Mouse (Mus musculus) CH12.LX (cell line): Measurements from ENCODE around the gene Prpf40b. TPM values are rescaled to one million over a fixed set of nuclear protein-coding genes. Genes with fewer than 3 reads are reported as not detected.
A peak's percentile ranks its signal among the peaks of the same experiment; 100 is the strongest.

Experiments
- DNase-seq: peaks from one replicate; pipeline ENCODE4 v3.0.0-alpha.2; 2013; ENCODE audit errors: extremely low read depth
- H3K27ac ChIP-seq: 2 replicates; pipeline ENCODE4 v1.5.1; 2012; ENCODE audit warnings: low read depth, mild to moderate bottlenecking, control low read depth, moderate library complexity; ENCODE audit not compliant: insufficient read depth
- H3K27me3 ChIP-seq: replicated peaks from 2 replicates; pipeline ENCODE3; 2012; ENCODE audit warnings: inconsistent platforms
- H3K36me3 ChIP-seq, 2 experiments: replicated peaks in 1 of 2; 2 replicates each; pipeline versions ENCODE3 to v1.6.1; 2012; ENCODE audit warnings: inconsistent platforms in 1 of 2, low read length in 1 of 2, mild to moderate bottlenecking in 1 of 2, mixed read lengths in 1 of 2, moderate library complexity in 1 of 2; ENCODE audit not compliant: control insufficient read depth in 1 of 2, insufficient read depth in 1 of 2
- H3K4me1 ChIP-seq, 2 experiments: 2 replicates each; pipeline ENCODE4 v1.6.1; 2012; ENCODE audit warnings: inconsistent platforms in 1 of 2, moderate library complexity in 1 of 2; ENCODE audit not compliant: insufficient read depth in 2 of 2, control insufficient read depth in 1 of 2
- H3K4me2 ChIP-seq: 2 replicates; pipeline ENCODE4 v1.6.1; 2012; ENCODE audit warnings: low read depth, mild to moderate bottlenecking, control low read depth; ENCODE audit not compliant: poor library complexity, insufficient read depth, severe bottlenecking
- H3K4me3 ChIP-seq, 3 experiments: fragments of 150-350 bp in 1 of 3; sonication (generic) in 1 of 3; replicated peaks in 1 of 3; 2 replicates each; pipeline versions ENCODE3 to v1.5.1; 2011 to 2012; ENCODE audit warnings: low read depth in 2 of 3, low read length in 2 of 3, mild to moderate bottlenecking in 2 of 3, moderate library complexity in 2 of 3, control low read depth in 1 of 3, improper control_type of control experiment in 1 of 3, inconsistent platforms in 1 of 3, mixed read lengths in 1 of 3; ENCODE audit not compliant: poor library complexity in 1 of 3
- H3K79me2 ChIP-seq: replicated peaks from 2 replicates; pipeline ENCODE4 v1.6.1; 2012; ENCODE audit warnings: mild to moderate bottlenecking, moderate library complexity; ENCODE audit not compliant: control insufficient read depth, poor library complexity, insufficient read depth, severe bottlenecking; ENCODE audit errors: extremely low read depth
- H3K9ac ChIP-seq: 2 replicates; pipeline ENCODE4 v1.6.1; 2012; ENCODE audit warnings: low read depth, mild to moderate bottlenecking, control low read depth, moderate library complexity; ENCODE audit not compliant: insufficient read depth
- H3K9me3 ChIP-seq: replicated peaks from 2 replicates; pipeline ENCODE3; 2012; ENCODE audit warnings: low read length, inconsistent platforms, mixed read lengths
- CTCF ChIP-seq, 2 experiments: IDR thresholded peaks in 1 of 2; conservative IDR thresholded peaks in 1 of 2; 2 replicates each; pipeline ENCODE4 v1.5.1; 2011 to 2012; ENCODE audit warnings: low read depth in 2 of 2, low read length in 2 of 2, improper control_type of control experiment in 1 of 2, inconsistent platforms in 1 of 2, mild to moderate bottlenecking in 1 of 2, moderate library complexity in 1 of 2
- ELF1 ChIP-seq: IDR thresholded peaks from 2 replicates; pipeline ENCODE4 v1.6.1; 2014; ENCODE audit warnings: low read depth, mild to moderate bottlenecking, inconsistent platforms, low read length, improper control_type of control experiment
- GABPA ChIP-seq: IDR thresholded peaks from 2 replicates; pipeline ENCODE4 v1.6.1; 2012; ENCODE audit warnings: low read depth, low read length, improper control_type of control experiment, inconsistent platforms; ENCODE audit not compliant: insufficient replicate concordance
- HCFC1 ChIP-seq: IDR thresholded peaks from 2 replicates; pipeline ENCODE4 v1.6.1; 2012; ENCODE audit warnings: low read depth, mild to moderate bottlenecking, inconsistent platforms, low read length, improper control_type of control experiment
- JUND ChIP-seq: conservative IDR thresholded peaks from 2 replicates; pipeline ENCODE4 v1.6.1; 2011; ENCODE audit warnings: low read depth, low read length, improper control_type of control experiment
- KAT2A ChIP-seq: IDR thresholded peaks from 2 replicates; pipeline ENCODE4 v1.6.1; 2012; ENCODE audit warnings: low read length, improper control_type of control experiment, inconsistent platforms; ENCODE audit not compliant: insufficient replicate concordance
- MAFK ChIP-seq: IDR thresholded peaks from 2 replicates; pipeline ENCODE4 v1.6.1; 2011; ENCODE audit warnings: low read length, improper control_type of control experiment; ENCODE audit not compliant: insufficient replicate concordance
- MAZ ChIP-seq: IDR thresholded peaks from 2 replicates; pipeline ENCODE4 v1.6.1; 2012; ENCODE audit warnings: low read depth, mild to moderate bottlenecking, inconsistent platforms, low read length, improper control_type of control experiment, moderate library complexity
- MEF2A ChIP-seq: IDR thresholded peaks from 2 replicates; pipeline ENCODE4 v1.6.1; 2014; ENCODE audit warnings: low read depth, mild to moderate bottlenecking, inconsistent platforms, low read length, improper control_type of control experiment, borderline replicate concordance
- NRF1 ChIP-seq: IDR thresholded peaks from 2 replicates; pipeline ENCODE4 v1.6.1; 2014; ENCODE audit warnings: low read depth, mild to moderate bottlenecking, inconsistent platforms, low read length, improper control_type of control experiment, moderate library complexity
- PAX5 ChIP-seq: IDR thresholded peaks from 2 replicates; pipeline ENCODE4 v1.6.1; 2012; ENCODE audit warnings: low read length, inconsistent platforms, mixed read lengths
- POLR2A ChIP-seq: IDR thresholded peaks from 2 replicates; pipeline ENCODE4 v1.6.1; 2011; ENCODE audit warnings: low read depth, mild to moderate bottlenecking, improper control_type of control experiment, low read length
- POLR2AphosphoS2 ChIP-seq: IDR thresholded peaks from 2 replicates; pipeline ENCODE4 v1.6.1; 2011; ENCODE audit warnings: low read depth, low read length, improper control_type of control experiment
- SMC3 ChIP-seq: IDR thresholded peaks from 2 replicates; pipeline ENCODE4 v1.6.1; 2011; ENCODE audit warnings: low read depth, low read length, improper control_type of control experiment
- TCF12 ChIP-seq: IDR thresholded peaks from 2 replicates; pipeline ENCODE4 v1.6.1; 2014; ENCODE audit warnings: low read depth, mild to moderate bottlenecking, inconsistent platforms, low read length, improper control_type of control experiment
- ZC3H11A ChIP-seq: IDR thresholded peaks from 2 replicates; pipeline ENCODE4 v1.6.1; 2012; ENCODE audit warnings: low read depth, mild to moderate bottlenecking, inconsistent platforms, low read length, improper control_type of control experiment
- ZNF384 ChIP-seq: IDR thresholded peaks from 2 replicates; pipeline ENCODE4 v1.6.1; 2012; ENCODE audit warnings: low read depth, low read length, improper control_type of control experiment, inconsistent platforms
- dilution Hi-C: fragments of 300-500 bp; cut with MboI; formaldehyde crosslinking; loops from 2 replicates; pipeline ENCODE4 v1.14.3; 2020; ENCODE audit warnings: low sequenced_read_pairs; ENCODE audit not compliant: extremely low pct_unique_long_range_greater_than_20kb, extremely low pct_ligation_motif_present
- in situ Hi-C: fragments of 300-500 bp; cut with MboI; formaldehyde crosslinking; loops from 3 replicates; pipeline ENCODE4 v1.14.3; 2019; ENCODE audit warnings: low sequenced_read_pairs, low pct_ligation_motif_present, low pct_unique_long_range_greater_than_20kb, mixed read lengths
- polyA plus RNA-seq: library from polyadenylated mRNA; unstranded; fragments of >175 nt; gene quantifications from 2 replicates; pipeline ENCODE4 v1.2.1, GENCODE M21; 2012; ENCODE audit warnings: low read depth; ENCODE audit not compliant: insufficient read length
- total RNA-seq, 2 experiments: library from RNA; depleted of rRNA; stranded (reverse); fragments of 300-350 nt in 1 of 2; fragments of >200 nt in 1 of 2; gene quantifications; 2 replicates each; pipeline ENCODE4 v1.2.3; 2012 to 2014

Prpf40b gene
- total and polyA plus RNA-seq, 3 experiments = 11.7 to 31.8 (median 27.9) TPM

DNA sequence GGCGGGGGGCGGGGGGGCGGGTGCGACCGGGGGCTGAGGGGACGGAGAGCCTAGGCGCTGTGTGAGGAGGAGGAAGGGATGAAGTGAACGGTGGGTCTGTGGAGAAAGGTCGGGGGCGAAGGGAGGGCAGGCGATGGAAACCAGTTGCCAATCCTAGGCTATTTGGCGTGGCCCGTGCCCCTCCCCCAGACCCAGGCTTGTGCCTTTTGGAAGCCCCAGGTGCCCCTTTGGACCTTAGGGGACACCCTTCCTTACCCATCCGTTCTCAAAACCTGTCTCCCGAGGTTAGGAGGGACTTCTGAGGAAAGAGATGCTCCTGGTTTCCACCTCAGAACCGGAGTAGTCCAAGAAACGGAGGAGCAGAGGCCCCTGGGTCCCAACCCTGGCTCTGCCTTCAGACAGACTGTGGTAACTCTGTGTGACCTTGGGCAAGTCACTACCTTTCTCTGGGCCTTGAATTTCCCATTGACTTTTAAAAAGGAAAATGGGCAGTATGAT, 646 bp downstream of the Prpf40b start, which contains the start of gene Fam186b:
Gene Fam186b, minus strand, starts transcription at position 405 of the 498 bp plus-strand sequence.
- dilution Hi-C loops = no loop called here
- Histone ChIP-seq H3K36me3 (peaks cover 0 to 5% of the 10 kb centered on the region in 2 experiments), H3K4me1 (peaks cover 3 to 20% of the 10 kb centered on the region in 2 experiments; a peak in 3 of 4 replicates), H3K4me2 (peak within 1 kb of the TSS; percentile 98), H3K9ac (peak within 1 kb of the TSS; percentile 64), H3K4me3 (peak within 1 kb of the TSS; percentile 48 to 68 (median 58)), H3K79me2 (no peaks in the 10 kb centered on the region), H3K9me3 (no peaks in the 10 kb centered on the region), H3K27me3 (peaks cover 31% of the 10 kb centered on the region), H3K27ac (no peak within 1 kb of the TSS)
- peak; percentile 35 for DNase-seq
- in situ Hi-C loops = no loop called here
- TF ChIP-seq PAX5 = no peak
- TF ChIP-seq MEF2A = no peak
- no peak for TF ChIP-seq JUND
- no peak for TF ChIP-seq SMC3

DNA sequence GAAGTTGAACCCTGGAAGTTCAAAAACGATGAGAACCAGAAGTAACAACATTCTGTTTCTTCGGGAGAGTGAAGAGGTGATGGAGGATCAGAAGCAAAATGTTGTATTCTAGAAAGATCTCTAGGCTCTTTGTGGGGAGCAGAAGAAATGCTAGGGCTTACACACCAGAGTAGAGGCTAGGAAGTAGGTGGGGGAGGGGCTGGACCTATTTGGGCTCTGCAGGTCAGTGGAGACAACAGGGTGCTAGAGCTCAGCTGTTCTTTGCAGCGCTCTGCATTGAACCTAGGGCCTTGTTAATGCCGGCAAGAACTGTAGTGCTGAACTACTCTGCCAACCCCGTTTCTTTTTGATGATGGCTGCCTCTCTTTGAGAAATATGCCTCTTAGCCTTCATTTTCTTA, 1.3 kb downstream of the Prpf40b start:
- no peaks in the 10 kb centered on the region for H3K9me3 ChIP-seq
- peaks cover 3 to 20% of the 10 kb centered on the region in 2 experiments; a peak in 3 of 4 replicates for H3K4me1 ChIP-seq
- no peak overlapping the region for H3K27ac ChIP-seq
- in situ Hi-C loops = no loop called here
- no peak overlapping the region for H3K4me2 ChIP-seq
- H3K27me3 ChIP-seq = peaks cover 28% of the 10 kb centered on the region
- TF ChIP-seq ZC3H11A (no peak), ZNF384 (no peak), SMC3 (no peak), HCFC1 (no peak)
- H3K79me2 ChIP-seq = no peaks in the 10 kb centered on the region; the same call in 1 of the 2 replicates
- peak; percentile 29 for DNase-seq
- H3K4me3 ChIP-seq = no peak overlapping the region
- no peak overlapping the region for H3K9ac ChIP-seq
- dilution Hi-C loops = no loop called here
- H3K36me3 ChIP-seq = peaks cover 0 to 5% of the 10 kb centered on the region in 2 experiments

DNA sequence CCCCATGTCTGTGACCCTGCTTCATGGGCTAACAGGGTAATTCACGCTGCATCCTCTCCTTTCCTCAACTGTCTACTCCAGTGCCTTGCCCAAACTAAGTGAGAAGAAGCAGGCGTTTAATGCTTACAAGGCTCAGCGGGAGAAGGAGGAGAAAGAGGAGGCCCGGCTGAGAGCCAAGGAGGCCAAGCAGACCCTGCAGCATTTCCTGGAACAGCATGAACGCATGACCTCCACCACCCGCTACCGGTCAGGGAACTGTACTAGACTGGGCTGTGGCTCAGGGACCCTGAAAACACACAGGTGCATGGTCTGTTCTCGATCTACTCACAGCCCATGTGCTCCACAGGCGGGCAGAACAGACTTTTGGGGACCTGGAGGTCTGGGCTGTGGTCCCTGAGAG, 12.6 kb downstream of the Prpf40b start:
- in situ Hi-C loops = no loop called here
- dilution Hi-C loops = no loop called here
- H3K36me3 ChIP-seq = peaks cover 54 to 90% of the 10 kb centered on the region in 2 experiments

More for the DNA sequence above, 12.6 kb downstream of the Prpf40b start:
- no peaks in the 10 kb centered on the region for H3K27me3 ChIP-seq
- no peaks in the 10 kb centered on the region for H3K9me3 ChIP-seq
- H3K9ac ChIP-seq = no peak overlapping the region
- H3K4me2 ChIP-seq = no peak overlapping the region
- no peak overlapping the region for H3K4me3 ChIP-seq
- peaks cover 0 to 12% of the 10 kb centered on the region in 2 experiments; a peak in 2 of 4 replicates for H3K4me1 ChIP-seq
- no peak for TF ChIP-seq TCF12
- TF ChIP-seq SMC3 = no peak
- no peak for TF ChIP-seq MAZ
- TF ChIP-seq HCFC1 = no peak
- no peak for TF ChIP-seq NRF1
- no peak for TF ChIP-seq POLR2AphosphoS2
- TF ChIP-seq POLR2A = no peak
- TF ChIP-seq MAFK = no peak
- no peak for TF ChIP-seq KAT2A
- TF ChIP-seq ELF1 = no peak
- TF ChIP-seq MEF2A = no peak
- no peak for TF ChIP-seq CTCF (conservative IDR thresholded peaks at IDR 0.05 in 1 of 2, IDR thresholded peaks at IDR 0.05 in 1 of 2; ENCODE audit: low read depth in 2 of 2, low read length in 2 of 2)
- TF ChIP-seq GABPA = no peak
- H3K27ac ChIP-seq = no peak overlapping the region
- no peak for DNase-seq
- no peaks in the 10 kb centered on the region for H3K79me2 ChIP-seq
